Mouse (Mus musculus): ENCODE data around the gene Rnf220. TPM values are rescaled to one million over a fixed set of nuclear protein-coding genes. Genes with fewer than 3 reads are reported as not detected.

Rnf220 gene
- total RNA-seq, 1 experiment from 2014 or later: 102 TPM

DNA sequence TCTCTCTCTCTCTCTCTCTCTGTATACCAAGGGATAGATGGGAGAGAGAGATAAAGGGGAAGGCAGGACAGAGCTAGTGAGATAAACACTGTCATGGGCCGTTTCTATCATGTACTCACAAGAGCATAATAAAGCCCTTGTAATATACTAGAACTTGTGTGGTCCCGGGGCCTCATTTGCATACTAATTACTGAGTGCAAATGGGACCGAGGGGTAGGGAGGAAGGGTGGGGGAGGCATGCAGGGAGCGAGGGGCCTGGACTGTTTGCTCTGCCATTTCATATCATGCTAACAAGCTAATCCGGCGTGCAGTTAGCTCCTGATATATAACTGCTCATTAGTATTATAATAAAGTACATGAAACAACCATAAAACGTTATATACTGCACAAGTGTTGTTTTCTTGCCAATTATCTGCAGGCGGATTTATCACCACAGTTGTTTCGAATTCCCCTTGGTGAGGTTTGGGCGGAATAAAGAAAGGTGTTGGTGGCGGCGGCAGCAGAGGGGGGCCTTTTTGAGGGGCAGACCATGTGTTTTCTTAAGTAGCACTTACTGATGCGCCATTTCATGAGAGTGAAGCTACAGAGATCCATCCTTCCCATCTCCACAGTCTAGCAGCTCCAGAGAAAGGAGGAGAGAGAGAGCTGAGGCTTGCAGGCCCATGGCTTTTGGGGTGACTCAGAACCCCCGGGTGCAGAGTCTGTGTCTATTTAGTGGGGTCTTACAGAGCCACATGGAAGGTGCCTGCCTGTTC, 116.9 kb downstream of the Rnf220 start:
- no peak for DNase-seq

DNA sequence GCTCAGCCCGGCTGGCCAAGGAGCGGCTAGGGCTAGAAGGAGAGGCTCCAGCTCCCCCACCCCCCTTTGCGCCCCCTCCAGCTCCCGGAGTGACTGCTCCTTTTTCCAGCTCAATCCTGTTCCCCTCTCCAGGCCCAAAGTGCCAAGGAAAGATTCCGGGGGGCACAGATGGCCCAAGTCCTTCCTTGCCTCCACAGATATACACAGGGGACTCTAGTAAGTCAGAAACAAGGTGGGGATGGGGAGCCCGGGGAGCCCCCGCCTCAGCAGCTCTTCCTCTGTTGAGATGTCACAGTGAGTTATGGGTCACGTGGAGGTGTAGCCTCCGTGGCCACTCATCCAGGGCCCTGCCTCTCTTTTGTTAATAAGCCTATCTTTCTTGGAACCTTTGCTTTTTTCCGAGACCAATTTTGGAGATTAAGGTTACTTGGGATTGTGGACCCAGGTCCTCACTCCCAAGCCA, 122.7 kb downstream of the Rnf220 start:
- no peak for DNase-seq

GRCm38 (mm10) chr4:117373324-117374077, 123.4 kb downstream of the Rnf220 start:
- no peak for DNase-seq

DNA sequence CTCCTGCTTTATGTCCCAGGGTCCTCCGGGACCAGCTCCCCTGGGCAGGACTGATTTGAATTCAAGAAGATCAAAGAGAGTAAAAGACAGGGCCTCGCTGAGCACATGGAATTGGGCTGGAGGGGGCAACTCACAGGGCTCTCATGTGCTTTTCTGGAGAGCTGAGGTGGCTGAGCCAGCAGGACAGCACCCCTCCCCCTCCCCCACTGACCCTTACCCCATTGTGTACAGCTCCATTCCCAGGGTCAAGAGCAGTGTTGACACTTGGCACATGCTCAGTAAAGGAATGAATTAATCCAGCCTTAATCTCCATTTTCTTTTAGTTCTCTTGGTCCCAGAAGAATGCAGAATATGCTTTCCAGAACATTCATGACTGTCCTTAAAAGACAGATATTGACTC, 125.0 kb downstream of the Rnf220 start:
- DNase-seq: no peak

DNA sequence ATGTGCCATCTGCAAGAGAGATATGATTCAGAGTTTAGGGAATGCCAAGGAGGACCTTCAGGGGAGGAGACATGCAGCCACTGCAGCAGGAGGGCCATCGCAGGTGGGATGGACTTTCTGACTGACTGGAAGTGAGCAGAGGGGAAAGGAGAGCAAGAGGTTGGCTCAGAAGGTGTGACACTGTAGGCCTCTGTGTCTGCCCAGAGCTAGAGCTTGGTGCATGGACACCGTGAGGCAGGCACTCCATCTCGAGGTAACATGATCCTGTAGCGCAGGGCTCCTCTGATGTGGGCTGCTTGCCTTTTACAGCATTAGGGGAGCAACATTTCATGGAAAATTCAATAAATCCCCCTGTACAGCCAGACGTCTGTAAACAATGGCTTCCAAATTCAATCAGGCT, 126.5 kb downstream of the Rnf220 start:
- no peak for DNase-seq

- DNase-seq: no peak
Observed at GRCm38 (mm10) chr4:117369571-117369970, 127.3 kb downstream of the Rnf220 start.

DNA sequence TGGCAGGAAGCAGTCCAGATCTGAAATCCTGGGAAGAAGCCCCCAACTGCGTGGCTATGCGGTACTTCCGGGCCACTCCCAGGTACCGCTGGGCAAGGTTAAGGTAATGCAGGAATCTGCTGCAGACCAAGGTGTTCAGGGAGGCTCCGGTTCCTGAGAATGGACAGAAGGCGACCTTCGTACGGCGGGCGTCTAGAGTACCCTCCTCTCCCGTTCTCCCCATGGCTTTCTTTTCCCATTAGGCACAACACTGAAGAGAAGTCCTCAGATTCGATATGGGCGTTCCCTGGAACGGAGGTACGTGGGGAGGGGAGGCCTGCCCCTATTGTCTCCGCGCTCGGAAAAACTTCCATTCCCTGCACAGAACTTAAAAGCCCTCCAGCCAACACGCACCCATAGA, 129.5 kb downstream of the Rnf220 start:
- no peak for DNase-seq

GRCm38 (mm10) chr4:117362085-117362484, 134.8 kb downstream of the Rnf220 start:
- DNase-seq: no peak

- no peak for DNase-seq
Observed at GRCm38 (mm10) chr4:117361558-117361873, 135.3 kb downstream of the Rnf220 start.

DNA sequence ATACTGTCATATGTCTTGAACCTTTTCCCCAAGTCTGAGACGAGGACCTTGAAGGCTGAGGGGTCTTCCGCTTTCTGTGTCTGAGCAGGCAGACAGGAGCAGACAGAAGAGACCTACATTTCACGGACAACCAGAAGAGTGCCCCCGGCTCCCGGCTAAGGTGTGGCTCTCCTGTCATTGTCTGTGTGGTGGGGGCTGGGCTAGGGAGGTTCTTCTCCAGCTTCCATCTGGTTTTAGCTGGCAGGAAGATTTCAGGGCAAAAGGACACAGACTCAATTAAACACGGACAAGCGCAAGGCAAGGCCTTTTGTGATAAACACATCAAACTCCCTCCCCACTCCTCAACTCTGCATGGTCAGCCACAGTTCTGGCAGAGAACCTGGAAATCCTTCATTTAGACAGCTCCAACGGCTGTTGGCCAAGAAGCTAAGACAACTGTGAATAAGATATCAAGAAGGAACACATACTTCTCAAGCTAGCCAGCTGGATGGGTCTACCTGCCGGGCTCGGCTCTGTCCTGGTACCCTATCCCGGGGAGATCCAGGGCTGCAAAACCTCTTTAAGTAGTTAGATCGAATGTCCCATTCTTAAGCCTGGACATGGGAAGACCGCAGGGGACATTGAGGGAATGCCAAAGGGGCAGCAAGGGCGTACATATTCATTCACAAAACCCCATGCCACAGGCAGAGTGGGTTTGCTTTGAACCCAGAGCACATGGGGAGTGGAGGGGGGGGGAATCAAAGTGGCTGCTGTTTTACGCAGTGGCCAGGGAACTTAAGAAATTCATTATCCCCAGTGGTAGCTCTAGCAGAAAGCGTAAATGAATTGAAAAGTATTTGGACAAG, 135.9 kb downstream of the Rnf220 start:
- DNase-seq: no peak

GRCm38 (mm10) chr4:117359803-117360382, 137.0 kb downstream of the Rnf220 start:
- DNase-seq: no peak

DNA sequence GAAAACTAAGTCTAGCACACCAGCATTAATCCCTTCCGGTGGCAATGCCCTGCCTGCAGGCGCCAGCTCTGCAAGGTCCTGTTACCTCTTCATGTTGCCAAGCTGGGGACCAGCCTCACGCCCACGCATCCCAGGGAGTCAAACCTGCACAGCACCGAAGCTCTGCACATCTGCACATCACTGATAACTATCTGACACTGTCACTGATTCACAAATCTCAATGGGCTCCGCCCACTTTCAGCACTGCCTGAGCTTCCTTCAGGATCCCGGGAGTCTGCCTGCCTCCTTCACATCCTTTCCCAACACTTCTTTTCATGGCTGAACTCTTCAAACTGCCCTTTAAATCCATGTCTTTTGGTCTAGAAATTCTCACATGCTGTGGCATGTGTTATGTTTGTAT, 138.9 kb downstream of the Rnf220 start:
- DNase-seq: no peak

DNA sequence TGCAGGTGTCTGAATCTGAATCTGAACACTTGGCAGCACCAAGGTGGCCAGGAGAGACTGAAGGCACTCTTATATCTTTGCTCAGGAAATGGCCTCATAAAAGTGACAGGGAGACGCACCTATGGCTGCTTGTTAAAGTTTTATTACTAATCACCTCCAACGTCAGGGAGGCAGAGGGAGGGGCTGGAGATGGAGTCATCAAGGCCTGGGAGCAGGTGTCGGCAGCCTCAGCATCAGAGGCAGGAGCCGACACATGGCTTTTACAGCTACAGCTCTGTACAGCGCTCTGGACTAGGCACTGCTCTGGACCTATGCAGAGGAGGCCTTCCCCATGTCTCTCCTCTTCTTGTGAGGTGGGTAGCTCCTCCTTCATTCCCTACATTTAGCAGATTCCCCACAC, 139.7 kb downstream of the Rnf220 start:
- no peak for DNase-seq

- DNase-seq: peak; percentile 63
Observed at GRCm38 (mm10) chr4:117356223-117356622, 140.6 kb downstream of the Rnf220 start.

GRCm38 (mm10) chr4:117354651-117355050, 142.2 kb downstream of the Rnf220 start:
- no peak for DNase-seq

GRCm38 (mm10) chr4:117352957-117353356, 143.9 kb downstream of the Rnf220 start:
- no peak for DNase-seq

GRCm38 (mm10) chr4:117352071-117352470, 144.8 kb downstream of the Rnf220 start:
- DNase-seq: no peak

DNA sequence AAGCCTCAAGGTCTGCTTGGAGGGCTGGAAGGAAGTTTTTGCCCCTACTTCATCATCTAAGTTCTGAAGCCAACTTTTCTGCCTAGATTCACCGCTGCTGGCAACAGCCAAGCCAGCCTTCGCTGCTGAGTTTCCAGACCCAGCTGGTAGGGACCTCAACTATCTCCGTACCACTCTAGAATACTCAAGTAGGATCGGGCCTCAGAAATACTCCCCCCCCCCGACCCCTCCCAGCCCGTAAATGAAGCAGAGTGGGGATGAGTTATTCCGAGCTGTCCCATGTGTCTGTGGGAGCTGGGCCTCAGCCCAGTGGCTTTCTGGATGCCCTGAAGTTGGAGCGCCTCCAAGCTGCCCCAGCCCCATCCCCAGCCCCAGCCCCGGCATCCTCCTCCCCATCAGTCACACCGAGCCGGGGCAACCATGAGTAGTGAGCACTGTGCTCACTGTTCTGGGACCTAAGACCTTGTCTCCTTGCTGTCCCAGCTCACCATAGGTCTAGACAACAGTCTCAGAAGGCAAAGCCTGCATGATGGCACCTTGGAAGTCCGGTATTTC, 146.6 kb downstream of the Rnf220 start:
- no peak for DNase-seq

GRCm38 (mm10) chr4:117349327-117349726, 147.5 kb downstream of the Rnf220 start:
- no peak for DNase-seq

- peak; percentile 22 for DNase-seq
Observed at GRCm38 (mm10) chr4:117346025-117346424, 150.8 kb downstream of the Rnf220 start.

- DNase-seq: no peak
Observed at GRCm38 (mm10) chr4:117343385-117343784, 153.5 kb downstream of the Rnf220 start.

DNA sequence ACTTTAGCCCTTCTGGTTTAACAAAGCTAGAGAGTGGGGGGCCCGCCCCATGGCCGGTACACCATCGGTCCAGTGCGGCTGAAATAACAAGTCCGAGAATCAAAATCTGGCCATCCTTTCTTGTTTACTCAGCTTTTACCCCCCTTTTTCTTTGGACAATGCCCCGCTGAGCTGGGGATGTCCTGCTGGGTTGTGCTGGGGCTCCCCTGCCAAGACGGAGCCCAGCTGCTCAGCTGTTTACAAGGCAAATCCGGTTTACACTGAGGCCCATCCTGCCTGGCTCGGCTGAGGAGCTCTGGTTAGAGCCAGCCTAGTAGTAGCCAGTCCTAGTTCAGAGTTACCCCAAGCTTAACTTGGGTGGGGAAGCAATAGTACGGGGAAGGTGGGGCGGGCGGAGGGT, 154.1 kb downstream of the Rnf220 start:
- DNase-seq: no peak

Measured in adrenal gland, postnatal 25 days (tissue).